Mouse (Mus musculus) ES-E14 (cell line): ENCODE data around the gene Clstn2. TPM values are rescaled to one million over a fixed set of nuclear protein-coding genes. Genes with fewer than 3 reads are reported as not detected.

Experiments used
- DNase-seq: peaks from one replicate; pipeline ENCODE4 v3.0.0-alpha.2; 2013; ENCODE audit warnings: low read depth, low spot score
- H3K27ac ChIP-seq: 2 replicates; pipeline ENCODE4 v1.5.1; 2012; ENCODE audit warnings: low read depth, mild to moderate bottlenecking, low read length, moderate library complexity, mixed read lengths; ENCODE audit not compliant: poor library complexity, insufficient read depth, severe bottlenecking
- H3K36me3 ChIP-seq: 2 replicates; pipeline ENCODE4 v1.6.1; 2012; ENCODE audit warnings: mild to moderate bottlenecking, low read length, moderate library complexity, mixed read lengths; ENCODE audit not compliant: control insufficient read depth, poor library complexity, insufficient read depth, severe bottlenecking
- H3K4me1 ChIP-seq, 2 experiments: fragments of 150-350 bp in 1 of 2; sonication (generic) in 1 of 2; 2 replicates each; pipeline ENCODE4 v1.6.1; 2012; ENCODE audit warnings: low read length in 2 of 2, mild to moderate bottlenecking in 1 of 2, mixed read lengths in 1 of 2; ENCODE audit not compliant: control insufficient read depth in 2 of 2, insufficient read depth in 2 of 2, poor library complexity in 1 of 2
- H3K4me3 ChIP-seq, 2 experiments: fragments of 150-350 bp in 1 of 2; sonication (generic) in 1 of 2; 2 replicates each; pipeline ENCODE4 v1.5.1; 2012; ENCODE audit warnings: low read length in 2 of 2, low read depth in 1 of 2, mild to moderate bottlenecking in 1 of 2, mixed read lengths in 1 of 2; ENCODE audit not compliant: insufficient read depth in 1 of 2, poor library complexity in 1 of 2, severe bottlenecking in 1 of 2
- H3K9ac ChIP-seq: 2 replicates; pipeline ENCODE4 v1.6.1; 2012; ENCODE audit warnings: low read depth, mild to moderate bottlenecking, low read length, mixed read lengths; ENCODE audit not compliant: poor library complexity, insufficient read depth, severe bottlenecking
- H3K9me3 ChIP-seq: fragments of 150-350 bp; sonication (generic); 2 replicates; pipeline ENCODE4 v1.6.1; 2012; ENCODE audit warnings: low read depth, mild to moderate bottlenecking, low read length; ENCODE audit not compliant: control insufficient read depth, insufficient read depth
- CHD2 ChIP-seq: IDR thresholded peaks from 2 replicates; pipeline ENCODE4 v1.6.1; 2014; ENCODE audit warnings: mild to moderate bottlenecking, low read depth, low read length, inconsistent platforms
- HCFC1 ChIP-seq: IDR thresholded peaks from 2 replicates; pipeline ENCODE4 v1.6.1; 2012; ENCODE audit warnings: low read length, inconsistent platforms, borderline replicate concordance; ENCODE audit not compliant: insufficient read depth
- MAFK ChIP-seq: IDR thresholded peaks from 2 replicates; pipeline ENCODE4 v1.6.1; 2014; ENCODE audit warnings: mild to moderate bottlenecking, low read depth, low read length, inconsistent platforms; ENCODE audit not compliant: insufficient read depth
- ZC3H11A ChIP-seq: IDR thresholded peaks from 2 replicates; pipeline ENCODE4 v1.6.1; 2012; ENCODE audit warnings: low read depth, mild to moderate bottlenecking, inconsistent platforms, low read length, borderline replicate concordance
- ZNF384 ChIP-seq: IDR thresholded peaks from 2 replicates; pipeline ENCODE4 v1.6.1; 2012; ENCODE audit warnings: low read depth, low read length, inconsistent platforms
- in situ Hi-C, 2 experiments: fragments of 600-800 bp; cut with MboI; formaldehyde crosslinking; loops; one replicate each; pipeline ENCODE4 v1.15.1; 2025; ENCODE audit warnings: low sequenced_read_pairs in 2 of 2, inconsistent platforms in 1 of 2; ENCODE audit not compliant: unreplicated experiment in 2 of 2
- total RNA-seq: library from RNA; depleted of rRNA; stranded (reverse); fragments of 300-350 nt; gene quantifications from 2 replicates; pipeline ENCODE4 v1.2.3, GENCODE M21; 2012

Gene Clstn2
- total RNA-seq, 1 experiment = 0.89 TPM

DNA sequence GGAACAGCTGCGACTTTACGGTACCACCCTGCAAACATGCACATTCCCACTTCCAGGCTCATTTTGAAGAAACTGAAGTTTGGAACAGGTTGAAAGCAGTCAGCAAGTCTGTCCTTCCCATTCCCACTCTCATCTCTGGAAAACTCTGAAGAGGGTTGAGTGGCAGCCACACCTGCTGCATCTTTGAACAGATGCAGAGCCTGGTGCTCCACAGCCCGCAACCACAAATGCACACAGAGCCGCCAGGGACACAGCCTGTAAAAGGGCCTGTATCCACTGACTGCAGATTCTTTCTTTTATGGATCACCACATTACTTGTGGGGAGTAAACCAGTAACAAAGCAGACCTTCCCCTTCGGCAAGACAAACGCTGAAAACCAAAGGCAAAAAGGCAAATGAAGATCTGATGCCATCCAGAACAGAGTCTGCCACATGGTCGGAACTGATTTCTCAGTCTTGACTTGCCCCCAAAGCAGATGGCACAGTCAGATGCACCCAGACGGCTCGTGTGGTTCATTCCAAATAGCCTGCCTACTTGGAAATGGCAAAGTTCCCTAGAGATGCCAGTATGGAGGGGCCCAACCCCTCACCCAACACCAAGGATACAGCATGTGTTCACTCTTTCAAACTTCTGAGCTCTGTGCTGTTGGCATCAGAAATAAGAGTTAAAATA, 394.2 kb downstream of the Clstn2 start:
- Histone ChIP-seq H3K4me3 (no peak overlapping the region), H3K9ac (no peak overlapping the region), H3K27ac (no peak overlapping the region), H3K4me1 (no peaks in the 10 kb centered on the region), H3K9me3 (no peaks in the 10 kb centered on the region), H3K36me3 (no peaks in the 10 kb centered on the region)
- TF ChIP-seq CHD2 (no peak), MAFK (no peak), ZNF384 (no peak), HCFC1 (no peak), ZC3H11A (no peak)
- in situ Hi-C loops = no loop called here
- no peak for DNase-seq

DNA sequence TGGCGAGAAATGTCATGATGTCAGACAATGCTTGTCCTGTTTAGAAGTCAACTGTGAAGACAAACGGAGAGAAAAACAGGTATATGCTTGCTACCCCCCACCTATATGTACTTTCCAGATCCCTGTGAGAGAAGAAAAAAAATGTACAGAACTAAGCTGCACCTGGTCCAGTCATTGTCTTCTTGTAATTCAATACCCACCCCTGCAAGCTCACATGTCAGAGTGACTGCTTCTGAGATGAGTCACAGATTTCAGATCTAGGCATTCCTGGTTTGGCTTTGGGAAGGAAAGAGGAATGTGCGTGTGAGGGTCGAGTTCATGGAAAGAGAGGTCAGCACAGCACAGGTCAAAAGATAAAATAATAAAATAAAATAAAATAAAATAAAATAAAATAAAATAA, 397.6 kb downstream of the Clstn2 start:
- Histone ChIP-seq H3K36me3 (no peaks in the 10 kb centered on the region), H3K27ac (no peak overlapping the region), H3K4me1 (0 out of 4 replicates have a peak, but pooled peaks cover 0 to 2% of the 10 kb centered on the region in 2 experiments), H3K4me3 (no peak overlapping the region), H3K9ac (no peak overlapping the region), H3K9me3 (no peaks in the 10 kb centered on the region)
- no peak for TF ChIP-seq HCFC1
- TF ChIP-seq MAFK = no peak
- in situ Hi-C loops = no loop called here
- DNase-seq = no peak

GRCm38 (mm10) chr9:97634831-97635230, 398.1 kb downstream of the Clstn2 start:
- H3K36me3 ChIP-seq = no peaks in the 10 kb centered on the region
- H3K4me1 ChIP-seq = 0 out of 4 replicates have a peak, but pooled peaks cover 0 to 2% of the 10 kb centered on the region in 2 experiments
- H3K4me3 ChIP-seq = no peak overlapping the region
- H3K9me3 ChIP-seq = no peaks in the 10 kb centered on the region
- in situ Hi-C loops = no loop called here
- no peak overlapping the region for H3K27ac ChIP-seq
- no peak overlapping the region for H3K9ac ChIP-seq
- TF ChIP-seq MAFK = no peak
- TF ChIP-seq ZNF384 = no peak
- no peak for DNase-seq

DNA sequence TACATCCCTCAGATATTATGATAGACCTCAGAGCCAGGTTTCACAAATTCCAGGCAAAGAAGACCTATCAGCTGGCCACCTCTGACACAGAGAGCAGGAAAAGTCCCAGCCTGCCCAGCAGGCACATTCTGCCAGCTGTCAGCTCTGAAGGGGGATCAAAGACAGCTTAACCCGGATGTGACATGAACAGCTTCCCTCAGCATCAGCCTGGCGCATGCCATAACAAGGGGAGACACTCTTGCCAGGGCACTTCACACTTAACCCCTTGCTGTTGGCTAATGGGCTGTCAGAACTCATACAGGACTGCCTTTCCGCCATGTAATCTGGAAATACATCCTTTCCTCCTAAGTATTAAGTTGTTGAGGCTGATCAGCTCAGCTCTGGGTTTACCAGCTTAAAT, 403.8 kb downstream of the Clstn2 start:
- TF ChIP-seq ZNF384 = no peak
- TF ChIP-seq HCFC1 = no peak
- TF ChIP-seq CHD2 = no peak
- no peak for TF ChIP-seq MAFK
- TF ChIP-seq ZC3H11A = no peak
- Histone ChIP-seq H3K4me3 (no peak overlapping the region), H3K4me1 (0 out of 4 replicates have a peak, but pooled peaks cover 0 to 2% of the 10 kb centered on the region in 2 experiments), H3K9ac (no peak overlapping the region), H3K36me3 (no peaks in the 10 kb centered on the region), H3K9me3 (no peaks in the 10 kb centered on the region), H3K27ac (no peak overlapping the region)
- in situ Hi-C loops = no loop called here
- DNase-seq = no peak

DNA sequence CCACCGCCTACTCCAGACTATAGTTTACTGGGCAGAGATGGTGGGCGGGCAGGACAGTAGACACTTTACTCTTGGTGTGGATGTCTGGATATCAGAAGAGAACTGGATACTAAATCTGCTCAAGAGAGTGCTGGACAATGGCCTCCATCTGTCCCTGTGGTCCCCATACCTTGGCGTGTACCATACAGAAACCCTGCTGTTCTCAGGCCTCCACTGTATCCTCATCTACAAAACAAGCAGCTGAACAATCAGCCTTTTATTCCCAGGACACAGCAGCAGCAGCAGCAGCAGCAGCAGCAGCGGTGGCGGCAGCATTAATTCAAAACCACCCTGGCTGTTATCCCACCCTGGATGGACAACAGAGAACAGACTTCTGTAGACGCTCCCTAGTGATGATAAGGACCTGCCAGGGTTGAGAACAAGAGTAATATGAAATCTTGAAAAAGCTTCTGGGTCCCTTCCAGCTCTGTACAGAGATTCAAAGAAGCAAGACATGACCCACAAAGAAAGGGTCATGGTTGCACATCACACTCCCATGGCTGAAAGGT, 404.5 kb downstream of the Clstn2 start:
- DNase-seq = no peak
- Histone ChIP-seq H3K4me3 (no peak overlapping the region), H3K9ac (no peak overlapping the region), H3K36me3 (no peaks in the 10 kb centered on the region), H3K4me1 (0 out of 4 replicates have a peak, but pooled peaks cover 0 to 2% of the 10 kb centered on the region in 2 experiments), H3K9me3 (no peaks in the 10 kb centered on the region), H3K27ac (no peak overlapping the region)
- TF ChIP-seq ZC3H11A (no peak), HCFC1 (no peak), MAFK (no peak), CHD2 (no peak), ZNF384 (no peak)
- in situ Hi-C loops = no loop called here
